Mouse (Mus musculus): ENCODE measurements around the gene Slc25a43.

The Slc25a43 gene

GRCm38 (mm10) chrX:36823932-36824711, 80.7 kb downstream of the Slc25a43 start:
- no peak for DNase-seq (ENCODE audit: low read depth, low spot score)

GRCm38 (mm10) chrX:36825032-36825431, 81.6 kb downstream of the Slc25a43 start:
- no peak for DNase-seq (ENCODE audit: low read depth, low spot score)

Measured in retina, postnatal 7 days (tissue).